Mouse (Mus musculus) forebrain, postnatal 0 days (tissue): ENCODE results near the gene Gm3952. TPM values are rescaled to one million over a fixed set of nuclear protein-coding genes. Genes with fewer than 3 reads are reported as not detected.
A peak's percentile ranks its signal among the peaks of the same experiment; 100 is the strongest.

Experiments
- ATAC-seq: fragments of 200-750 bp; cut with Nextera tagmentation; 2 replicates; pipeline ENCODE4 v1.8.0; 2017; ENCODE audit warnings: mild to moderate bottlenecking, moderate library complexity
- DNase-seq: peaks from one replicate; pipeline ENCODE4 v3.0.0-alpha.2; 2015
- H3K27ac ChIP-seq: fragments of 300-500 bp; sonication (generic); 2 replicates; pipeline ENCODE4 v1.5.1; 2014; ENCODE audit warnings: low read depth, mild to moderate bottlenecking, antibody characterized with exemption, low read length, moderate library complexity, mixed read lengths
- H3K27me3 ChIP-seq: fragments of 300-500 bp; sonication (generic); 2 replicates; pipeline ENCODE4 v1.6.1; 2014; ENCODE audit warnings: mild to moderate bottlenecking, low read length, mixed read lengths; ENCODE audit not compliant: insufficient read depth
- H3K36me3 ChIP-seq: fragments of 300-500 bp; sonication (generic); 2 replicates; pipeline ENCODE4 v1.6.1; 2014; ENCODE audit warnings: mild to moderate bottlenecking, moderate library complexity; ENCODE audit not compliant: insufficient read depth
- H3K4me1 ChIP-seq: fragments of 300-500 bp; sonication (generic); 2 replicates; pipeline ENCODE4 v1.6.1; 2014; ENCODE audit warnings: antibody characterized with exemption; ENCODE audit not compliant: insufficient read depth
- H3K4me2 ChIP-seq: fragments of 300-500 bp; sonication (generic); 2 replicates; pipeline ENCODE4 v1.6.1; 2014; ENCODE audit warnings: low read depth, mild to moderate bottlenecking, moderate library complexity
- H3K4me3 ChIP-seq: fragments of 300-500 bp; sonication (generic); 2 replicates; pipeline ENCODE4 v1.5.1; 2014; ENCODE audit warnings: low read depth, low read length, mixed read lengths
- H3K9ac ChIP-seq: fragments of 300-500 bp; sonication (generic); 2 replicates; pipeline ENCODE4 v1.6.1; 2014; ENCODE audit warnings: mild to moderate bottlenecking
- H3K9me3 ChIP-seq: fragments of 300-500 bp; sonication (generic); 2 replicates; pipeline ENCODE4 v1.6.1; 2016; ENCODE audit warnings: low read length
- CTCF ChIP-seq: sonication (generic); IDR thresholded peaks from 2 replicates; pipeline ENCODE4 v1.5.1; 2016; ENCODE audit warnings: antibody characterized with exemption, control low read depth, low read depth
- WGBS: fragments of 180-500 bp; shearing (Covaris S2); extraction: QIAGEN DNeasy Blood & Tissue Kit; methylation state at CpG from one replicate; pipeline ENCODE4 v1.1.7; 2014; 5-methylcytosine and 5-hydroxymethylcytosine counted together
- polyA plus RNA-seq: library from polyadenylated mRNA; unstranded; fragments of >200 nt; fragmentation: Nextera tagmentation; extraction: Ambion mirVana; gene quantifications from 2 replicates; pipeline ENCODE4 v1.2.1, GENCODE M21; 2015
- total RNA-seq: library from RNA; depleted of rRNA; stranded (reverse); fragments of >200 nt; gene quantifications from 2 replicates; pipeline ENCODE4 v1.2.3, GENCODE M21; 2014; rRNA removed

Gene Gm3952
- total RNA-seq, result not detected in 2 replicates
- not detected in 2 replicates for polyA plus RNA-seq

- ATAC-seq (no peak), DNase-seq (no peak)
- Histone ChIP-seq H3K36me3 (no peaks in the 10 kb centered on the region), H3K4me1 (no peaks in the 10 kb centered on the region), H3K9ac (no peak within 1 kb of the TSS), H3K27me3 (no peaks in the 10 kb centered on the region), H3K27ac (no peak within 1 kb of the TSS), H3K4me2 (no peak within 1 kb of the TSS), H3K4me3 (no peak within 1 kb of the TSS), H3K9me3 (no peaks in the 10 kb centered on the region)
- 92% methylated on average over 1 of the region's 1 CpGs for WGBS
- no peak for TF ChIP-seq CTCF
Measured at GRCm38 (mm10) chr8:128798594-128798993, at the start of gene Gm3952. Gm3952 (minus strand) TSS chr8:128798694.

- H3K4me3 ChIP-seq, result no peak overlapping the region
- no peak overlapping the region for H3K9ac ChIP-seq
- no peaks in the 10 kb centered on the region for H3K9me3 ChIP-seq
- DNase-seq (no peak), ATAC-seq (no peak)
- H3K4me2 ChIP-seq, result no peak overlapping the region
- TF ChIP-seq CTCF, result no peak
- 56% methylated on average over 5 of the region's 5 CpGs for WGBS
- H3K27me3 ChIP-seq, result no peaks in the 10 kb centered on the region
- H3K36me3 ChIP-seq, result no peaks in the 10 kb centered on the region
- no peak overlapping the region for H3K27ac ChIP-seq
- H3K4me1 ChIP-seq, result no peaks in the 10 kb centered on the region
Measured at GRCm38 (mm10) chr8:128843749-128844148, 45.3 kb upstream of the Gm3952 start.

DNA sequence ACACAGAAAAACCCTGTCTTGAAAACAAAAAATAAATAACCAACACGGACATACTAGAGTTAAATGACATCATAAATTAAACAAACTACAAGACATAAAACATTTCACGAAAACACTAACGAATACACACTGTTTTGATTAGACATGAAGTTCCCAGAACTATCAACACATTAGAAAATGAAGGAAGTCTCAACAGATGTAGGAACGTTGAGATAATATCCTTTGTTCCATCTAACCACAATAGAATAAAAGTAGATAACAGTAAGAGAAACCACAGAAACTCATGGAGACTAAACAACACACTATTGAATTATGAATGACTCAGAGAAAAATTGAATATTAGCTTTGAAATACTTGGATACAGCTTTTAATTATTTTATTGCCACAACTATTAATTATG is 14.0 kb upstream of the Gm3952 start:
- WGBS, result 89% methylated on average over 4 of the region's 4 CpGs

DNA sequence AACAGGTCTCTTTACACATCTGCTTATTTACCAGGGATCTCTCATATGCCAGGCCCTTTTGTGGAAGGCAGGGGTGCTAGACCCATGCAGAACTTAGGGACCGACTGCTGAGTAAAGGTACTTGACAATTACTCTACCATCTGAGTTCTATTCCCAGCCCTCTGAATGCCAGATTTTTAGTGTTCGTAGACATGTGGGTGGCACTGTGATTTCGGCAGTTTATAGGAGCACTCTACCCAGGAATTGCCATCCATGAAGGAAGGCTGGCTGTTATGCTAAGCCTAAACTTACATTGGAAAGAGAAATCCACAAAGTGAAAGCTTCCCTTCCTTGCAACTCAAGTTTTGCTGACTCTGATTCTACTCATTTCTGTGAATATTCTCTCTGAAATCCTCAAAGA is 62.8 kb downstream of the Gm3952 start:
- Histone ChIP-seq H3K9me3 (no peaks in the 10 kb centered on the region), H3K9ac (no peak overlapping the region), H3K27ac (no peak overlapping the region), H3K27me3 (no peaks in the 10 kb centered on the region), H3K36me3 (peaks cover 27% of the 10 kb centered on the region), H3K4me2 (no peak overlapping the region), H3K4me1 (no peaks in the 10 kb centered on the region), H3K4me3 (no peak overlapping the region)
- DNase-seq, result no peak
- ATAC-seq, result no peak
- TF ChIP-seq CTCF, result no peak
- over 99% methylated on average over 3 of the region's 3 CpGs for WGBS

More for the DNA sequence above, 14.0 kb upstream of the Gm3952 start:
- no peak for ATAC-seq
- Histone ChIP-seq H3K27me3 (no peaks in the 10 kb centered on the region), H3K4me3 (no peak overlapping the region), H3K9ac (no peak overlapping the region), H3K36me3 (no peaks in the 10 kb centered on the region), H3K4me2 (no peak overlapping the region), H3K9me3 (no peaks in the 10 kb centered on the region), H3K27ac (no peak overlapping the region), H3K4me1 (no peaks in the 10 kb centered on the region)
- TF ChIP-seq CTCF, result no peak
- no peak for DNase-seq

DNA sequence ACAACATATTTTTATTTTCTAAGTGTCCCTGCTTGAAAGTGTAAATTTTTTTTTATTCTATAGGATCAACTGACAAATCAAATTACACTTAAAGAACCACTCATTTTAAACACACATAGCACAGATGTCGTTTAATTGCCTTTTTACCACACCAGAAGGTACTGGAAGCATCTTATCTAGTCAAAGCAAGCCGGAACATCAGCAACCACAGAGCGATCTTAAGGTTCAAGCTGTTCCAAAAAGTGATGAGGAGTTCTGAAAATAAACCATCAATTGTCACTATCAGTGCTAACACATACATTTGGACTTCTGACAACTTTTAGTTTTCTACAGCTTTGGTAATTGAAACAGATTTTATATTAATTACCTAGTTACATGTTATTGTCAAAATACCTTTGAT is 64.4 kb downstream of the Gm3952 start:
- H3K27me3 ChIP-seq, result no peaks in the 10 kb centered on the region
- ATAC-seq (no peak), DNase-seq (no peak)
- H3K4me2 ChIP-seq, result no peak overlapping the region
- peaks cover 24% of the 10 kb centered on the region for H3K36me3 ChIP-seq
- no peaks in the 10 kb centered on the region for H3K9me3 ChIP-seq
- no peak overlapping the region for H3K4me3 ChIP-seq
- no peak for TF ChIP-seq CTCF
- 81% methylated on average over 3 of the region's 3 CpGs for WGBS
- H3K9ac ChIP-seq, result no peak overlapping the region
- H3K27ac ChIP-seq, result no peak overlapping the region
- no peaks in the 10 kb centered on the region for H3K4me1 ChIP-seq

- no peak for DNase-seq
- no peaks in the 10 kb centered on the region for H3K9me3 ChIP-seq
- H3K4me1 ChIP-seq, result no peaks in the 10 kb centered on the region
- H3K27ac ChIP-seq, result no peak overlapping the region
- no peak overlapping the region for H3K4me2 ChIP-seq
- no peak for ATAC-seq
- H3K36me3 ChIP-seq, result peaks cover 20% of the 10 kb centered on the region
- TF ChIP-seq CTCF, result no peak
- 49% methylated on average over 2 of the region's 2 CpGs for WGBS
- H3K9ac ChIP-seq, result no peak overlapping the region
- H3K4me3 ChIP-seq, result no peak overlapping the region
- H3K27me3 ChIP-seq, result no peaks in the 10 kb centered on the region
Measured at GRCm38 (mm10) chr8:128732254-128732653, 66.2 kb downstream of the Gm3952 start.

GRCm38 (mm10) chr8:128727213-128727612 is 71.3 kb downstream of the Gm3952 start:
- no peak for ATAC-seq
- no peaks in the 10 kb centered on the region for H3K27me3 ChIP-seq
- no peak overlapping the region for H3K9ac ChIP-seq
- WGBS, result 91% methylated on average over 1 of the region's 1 CpGs
- no peaks in the 10 kb centered on the region for H3K9me3 ChIP-seq
- H3K4me3 ChIP-seq, result no peak overlapping the region
- no peak overlapping the region for H3K27ac ChIP-seq
- no peak overlapping the region for H3K4me2 ChIP-seq
- no peaks in the 10 kb centered on the region for H3K4me1 ChIP-seq
- DNase-seq, result no peak
- TF ChIP-seq CTCF, result no peak
- H3K36me3 ChIP-seq, result peaks cover 38% of the 10 kb centered on the region

- H3K27me3 ChIP-seq, result no peaks in the 10 kb centered on the region
- 59% methylated on average over 1 of the region's 1 CpGs for WGBS
- no peaks in the 10 kb centered on the region for H3K4me1 ChIP-seq
- no peak overlapping the region for H3K4me2 ChIP-seq
- H3K27ac ChIP-seq, result no peak overlapping the region
- peak; percentile 53 for DNase-seq
- H3K36me3 ChIP-seq, result peaks cover 46% of the 10 kb centered on the region
- TF ChIP-seq CTCF, result peak; percentile 76
- H3K9ac ChIP-seq, result no peak overlapping the region
- H3K9me3 ChIP-seq, result no peaks in the 10 kb centered on the region
- ATAC-seq, result peak; percentile 73
- H3K4me3 ChIP-seq, result no peak overlapping the region
Measured at GRCm38 (mm10) chr8:128724819-128725218, 73.7 kb downstream of the Gm3952 start.
